Comparison of ENCODE assay signal across 8 mouse cellular contexts in the genomic region with DNA sequence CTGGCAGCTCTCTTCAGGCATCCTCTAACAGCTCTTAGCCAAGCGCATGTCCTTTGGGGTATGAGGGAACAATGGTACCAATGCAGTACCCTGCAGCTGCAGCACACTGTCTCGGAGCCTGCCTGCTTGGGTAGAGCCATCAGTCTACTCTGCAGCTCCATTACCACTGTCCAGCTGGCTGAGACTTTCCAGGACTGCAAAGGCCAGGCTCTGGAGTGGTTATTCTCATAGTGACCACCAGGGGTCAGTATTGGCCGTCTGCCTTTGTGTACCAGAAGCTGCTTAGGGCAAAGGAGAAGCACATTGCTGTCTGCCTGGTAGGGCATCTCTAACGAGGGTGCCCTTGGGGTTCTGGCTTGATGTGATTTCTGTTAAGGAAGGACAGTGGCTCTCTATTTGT. TPM values are rescaled to one million over a fixed set of nuclear protein-coding genes. Genes with fewer than 3 reads are reported as not detected.
DNase-seq lines count a peak whose midpoint lies in the region; ATAC-seq lines count a peak whose summit lies in the region.

No protein-coding gene starts in this region.

- H3K4me1 ChIP-seq in hindbrain, embryonic 16.5 days (ENCODE audit: control insufficient read depth, insufficient read depth, low read depth, low read length) = no peaks in the 10 kb centered on the region

- no peak overlapping the region for H3K27ac ChIP-seq in hindbrain, embryonic 16.5 days (ENCODE audit: low read depth, low read length)

- H3K36me3 ChIP-seq in hindbrain, embryonic 16.5 days (ENCODE audit: control insufficient read depth, insufficient read depth, low read length) = no peaks in the 10 kb centered on the region

- H3K4me3 ChIP-seq in hindbrain, embryonic 16.5 days (ENCODE audit: low read length) = no peak overlapping the region

- H3K9me3 ChIP-seq in hindbrain, embryonic 16.5 days (ENCODE audit: control insufficient read depth, low read length) = no peaks in the 10 kb centered on the region

- WGBS in hindbrain, embryonic 16.5 days = 17% methylated on average over 4 of the region's 4 CpGs

- no peaks in the 10 kb centered on the region for H3K27me3 ChIP-seq in hindbrain, embryonic 16.5 days (replicated peaks; ENCODE audit: control insufficient read depth, insufficient read depth, low read length)

- DNase-seq in R1 (ENCODE audit: low read depth, low spot score) = peak; percentile 77
- peak; percentile 79 for DNase-seq in cerebellum, adult 9-10 months
- DNase-seq in frontal cortex, postnatal 14 days (ENCODE audit: low spot score in 2 of 2) = peak; percentile 73 to 76
- DNase-seq in layer of hippocampus, postnatal 36 days = peak; percentile 75 to 77
- DNase-seq in lung, postnatal 25 days (ENCODE audit: low spot score) = peak; percentile 82
- DNase-seq in retina, embryonic 14.5 days (ENCODE audit: low spot score) = peak; percentile 96
- DNase-seq in thymus, postnatal 36 days = peak; percentile 61 to 64

- peak; percentile 88 for ATAC-seq in hindbrain, embryonic 16.5 days

- H3K4me2 ChIP-seq in hindbrain, embryonic 16.5 days (ENCODE audit: low read length) = no peak overlapping the region

- no peak overlapping the region for H3K9ac ChIP-seq in hindbrain, embryonic 16.5 days (ENCODE audit: low read depth, low read length)

RNA-seq across cellular contexts. Expression of a gene that starts 24.5 kb away (rescaled TPM):
- 112 and 135 TPM in 2 replicates for polyA plus RNA-seq in hindbrain, embryonic 16.5 days (2015; fragmentation: Nextera tagmentation; extraction: Ambion mirVana)
- total RNA-seq in layer of hippocampus, postnatal 36 days (2021) = 100 to 1,000 TPM in 1 of 2 experiments, 10 to 100 TPM in 1; 79.5 to 104 TPM

RNA-seq across cellular contexts. Expression of a gene that starts 26.6 kb away (rescaled TPM):
- polyA plus RNA-seq in hindbrain, embryonic 16.5 days (2015; fragmentation: Nextera tagmentation; extraction: Ambion mirVana) = 0.05 and 0.09 TPM in 2 replicates
- total RNA-seq in layer of hippocampus, postnatal 36 days (2021) = not detected

RNA-seq across cellular contexts. Expression of a gene that starts 32.1 kb away (rescaled TPM):
- 5.7 and 6.9 TPM in 2 replicates for polyA plus RNA-seq in hindbrain, embryonic 16.5 days (2015; fragmentation: Nextera tagmentation; extraction: Ambion mirVana)
- total RNA-seq in layer of hippocampus, postnatal 36 days (2021) = 1 to 10 TPM; 1.1 to 2.1 TPM
